Mouse (Mus musculus) heart, postnatal 36 days (tissue): ENCODE results near the gene 6030408B16Rik. TPM values are rescaled to one million over a fixed set of nuclear protein-coding genes. Genes with fewer than 3 reads are reported as not detected.

Experiments used
- DNase-seq, 2 experiments: peaks; one replicate each; pipeline ENCODE4 v3.0.0; 2021 to 2022
- intact Hi-C: fragments of 180-260 bp; cut with DNase I; formaldehyde crosslinking; loops from one replicate; pipeline ENCODE4 v1.15.1; 2025
- total RNA-seq, 2 experiments: library from RNA; stranded (reverse); gene quantifications; 2 replicates each; pipeline ENCODE4 v1.2.3; 2021

The 6030408B16Rik gene
- 1 to 10 TPM in 1 of 2 experiments, under 1 TPM in 1; 0.94 to 1.4 TPM for total RNA-seq

- DNase-seq: no peak
- intact Hi-C loops: no loop called here
These were observed at the start of gene 6030408B16Rik for GRCm38 (mm10) chr15:101293025-101293621. 6030408B16Rik (plus strand) TSS chr15:101293212.

GRCm38 (mm10) chr15:101244012-101244411, 49.0 kb upstream of the 6030408B16Rik start:
- intact Hi-C loops: loop anchor here (5.0 kb wide), 1 partner anchor 738 kb away; no protein-coding TSS in a partner anchor
- no peak for DNase-seq

GRCm38 (mm10) chr15:101246231-101247154, 46.5 kb upstream of the 6030408B16Rik start:
- intact Hi-C loops: loop anchor here (1.0 kb wide), 1 partner anchor 20 kb away; no protein-coding TSS in a partner anchor
- peak; percentile 92 to 96 for DNase-seq

- DNase-seq: no peak
- intact Hi-C loops: no loop called here
These were observed 45.9 kb upstream of the 6030408B16Rik start for GRCm38 (mm10) chr15:101247155-101247498.

- intact Hi-C loops: no loop called here
- DNase-seq: peak in 1 of 2 experiments; percentile 58
These were observed 44.8 kb upstream of the 6030408B16Rik start for GRCm38 (mm10) chr15:101248029-101248710.

GRCm38 (mm10) chr15:101250220-101250800, 42.7 kb upstream of the 6030408B16Rik start:
- DNase-seq: no peak
- intact Hi-C loops: no loop called here

- DNase-seq: no peak
- intact Hi-C loops: no loop called here
These were observed 41.1 kb upstream of the 6030408B16Rik start for GRCm38 (mm10) chr15:101251930-101252329.

GRCm38 (mm10) chr15:101252614-101253013, 40.4 kb upstream of the 6030408B16Rik start:
- no peak for DNase-seq
- intact Hi-C loops: no loop called here

- intact Hi-C loops: no loop called here
- DNase-seq: no peak
These were observed 39.5 kb upstream of the 6030408B16Rik start for GRCm38 (mm10) chr15:101253563-101253885.

- intact Hi-C loops: no loop called here
- peak; percentile 83 to 85 for DNase-seq
These were observed 38.9 kb upstream of the 6030408B16Rik start, which contains the start of gene Nr4a1 for GRCm38 (mm10) chr15:101253886-101254795. Nr4a1 (plus strand) TSS chr15:101254269.

- intact Hi-C loops: no loop called here
- DNase-seq: no peak
These were observed 37.1 kb upstream of the 6030408B16Rik start for GRCm38 (mm10) chr15:101255842-101256462.

- no peak for DNase-seq
- intact Hi-C loops: no loop called here
These were observed 36.4 kb upstream of the 6030408B16Rik start for GRCm38 (mm10) chr15:101256463-101257206.

- intact Hi-C loops: no loop called here
- DNase-seq: no peak
These were observed 34.6 kb upstream of the 6030408B16Rik start for GRCm38 (mm10) chr15:101258420-101258819.

- no peak for DNase-seq
- intact Hi-C loops: loop anchor here (1.0 kb wide), 1 partner anchor 19 kb away; no protein-coding TSS in a partner anchor
These were observed 33.1 kb upstream of the 6030408B16Rik start for GRCm38 (mm10) chr15:101259922-101260321.

- peak; percentile 82 to 86 for DNase-seq
- intact Hi-C loops: loop anchor here (1.0 kb wide), 1 partner anchor 19 kb away; no protein-coding TSS in a partner anchor
These were observed 32.6 kb upstream of the 6030408B16Rik start for GRCm38 (mm10) chr15:101260387-101260786.

- peak; percentile 58 to 60 for DNase-seq
- intact Hi-C loops: loop anchor here (1.0 kb wide), 1 partner anchor 20 kb away; no protein-coding TSS in a partner anchor
These were observed 32.0 kb upstream of the 6030408B16Rik start for GRCm38 (mm10) chr15:101260874-101261622.

- DNase-seq: no peak
- intact Hi-C loops: no loop called here
These were observed 30.5 kb upstream of the 6030408B16Rik start for GRCm38 (mm10) chr15:101262502-101262901.
